Mouse (Mus musculus): ENCODE measurements around the gene Zfp593. TPM values are rescaled to one million over a fixed set of nuclear protein-coding genes. Genes with fewer than 3 reads are reported as not detected.

Zfp593 gene
- 25.1 to 28.5 TPM (median 27.5 TPM) in 4 replicates for total RNA-seq (2023)

DNA sequence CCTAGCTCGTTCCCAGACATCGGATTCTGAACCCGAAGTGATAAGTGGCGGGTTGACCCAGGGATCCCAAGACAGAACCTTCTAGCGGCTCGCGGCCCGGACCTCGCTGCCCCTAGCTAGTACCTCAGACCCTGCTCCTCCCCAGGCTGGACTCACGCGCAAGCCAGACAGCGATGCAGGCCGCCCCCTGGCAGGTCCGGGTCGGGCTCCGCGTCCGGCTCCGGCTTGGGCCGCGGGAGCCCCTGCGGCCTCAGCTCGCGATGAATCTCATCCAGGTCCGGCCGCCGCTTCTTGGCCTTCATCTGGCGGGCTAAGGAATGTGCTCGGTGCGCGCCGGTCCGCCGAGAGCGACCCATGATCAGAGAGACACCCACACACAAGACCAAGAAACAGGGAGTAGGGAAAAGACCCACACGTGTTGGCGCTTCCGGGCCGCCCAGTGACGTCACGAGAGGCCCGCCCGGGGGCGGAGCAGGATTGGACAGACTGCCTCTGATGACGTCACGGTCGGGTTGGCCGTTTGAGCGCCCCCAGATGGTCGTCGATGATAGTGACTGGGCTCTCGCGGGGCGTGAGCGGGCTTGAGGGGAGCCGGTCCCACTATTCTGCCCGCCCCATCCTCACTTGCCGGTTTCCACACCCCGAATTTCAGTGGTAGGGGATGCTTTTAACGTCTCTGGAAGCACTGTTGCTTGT is at the start of gene Zfp593:
Gene Zfp593, minus strand, starts transcription at position 445 of the 696 bp plus-strand sequence.

DNA sequence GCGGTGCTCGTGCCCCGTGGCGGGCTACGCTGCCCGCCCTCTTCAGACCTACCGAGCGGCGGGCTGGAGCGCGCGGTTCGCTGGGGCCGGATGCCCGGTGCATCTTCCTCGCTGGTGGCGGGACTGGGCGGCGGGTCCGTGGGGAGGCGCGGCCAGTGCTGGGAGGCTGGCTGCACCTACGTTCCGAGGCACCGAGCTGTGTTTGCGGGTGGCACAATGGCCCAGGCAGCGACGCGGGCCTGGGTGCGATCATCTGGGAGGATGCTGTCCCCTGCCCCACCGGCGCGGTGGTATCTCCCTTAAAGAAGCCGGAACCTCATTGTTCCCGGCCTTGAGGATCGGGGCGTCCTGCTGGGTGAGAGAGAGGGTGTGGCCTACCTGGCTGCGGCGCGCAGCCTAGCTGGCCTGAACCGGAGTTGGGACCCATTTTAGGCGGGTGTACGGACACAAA is 42.2 kb upstream of the Zfp593 start, which contains the start of gene Pdik1l:
Gene Pdik1l, minus strand, starts transcription at position 321 of the 451 bp plus-strand sequence.

DNA sequence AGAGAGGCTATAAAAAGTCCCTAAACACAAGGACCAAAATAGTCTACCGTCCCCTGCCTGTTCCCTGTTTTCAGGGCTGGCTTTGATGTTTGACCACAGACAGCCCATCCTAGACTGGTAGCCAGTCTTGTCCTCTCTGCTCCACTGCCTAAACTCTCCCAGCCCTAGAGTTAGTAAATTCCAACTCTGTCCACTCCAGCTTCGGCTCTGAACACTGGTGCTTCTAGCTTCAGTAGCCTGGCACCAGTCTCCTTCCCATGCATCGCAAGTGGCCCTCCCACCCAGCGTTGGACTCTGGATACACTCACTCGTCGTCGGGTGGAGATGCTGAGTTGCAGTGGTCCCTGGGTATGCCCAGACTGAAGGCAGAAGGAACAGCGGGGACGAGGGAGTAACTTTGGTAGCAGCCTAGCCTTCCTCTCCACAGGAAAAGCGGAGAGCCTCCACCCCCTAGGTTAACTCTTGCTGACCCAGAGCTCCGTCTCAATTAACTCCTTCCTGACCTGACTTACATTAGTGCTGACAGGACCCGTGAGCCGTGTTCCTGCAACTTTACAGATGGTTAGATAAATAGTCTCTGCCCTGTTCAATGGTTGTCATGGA is 8.4 kb upstream of the Zfp593 start, which contains the start of gene Grrp1:
Gene Grrp1, minus strand, starts transcription at position 385 of the 603 bp plus-strand sequence.

DNA sequence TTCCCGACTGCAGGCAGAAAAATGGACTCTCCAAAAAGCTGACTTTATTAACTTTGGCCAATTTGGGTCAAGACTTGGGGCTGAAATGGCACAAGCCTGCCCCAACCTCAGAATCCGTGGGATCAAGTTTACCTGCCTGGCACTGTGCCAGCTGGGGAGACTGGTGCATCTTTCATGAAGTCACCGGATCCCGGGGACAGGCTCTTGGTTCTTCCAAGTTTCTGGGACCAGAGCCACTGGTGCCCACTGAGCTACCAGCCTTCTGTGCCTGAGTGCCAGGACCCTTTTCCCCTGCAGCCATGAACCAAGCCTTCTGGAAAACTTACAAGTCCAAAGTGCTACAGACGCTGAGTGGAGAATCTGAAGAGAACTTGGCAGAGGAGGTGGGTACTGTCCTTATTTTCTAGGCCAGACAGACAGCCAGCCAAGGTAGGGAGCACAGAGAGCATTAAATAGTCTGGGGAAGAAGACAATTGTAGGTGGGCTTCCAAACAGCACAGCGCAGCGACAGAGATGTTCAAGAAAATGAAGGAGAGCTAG is 1.4 kb upstream of the Zfp593 start, which contains the start of gene Gm30191:
Gene Gm30191, plus strand, starts transcription at position 217 of the 540 bp plus-strand sequence.

DNA sequence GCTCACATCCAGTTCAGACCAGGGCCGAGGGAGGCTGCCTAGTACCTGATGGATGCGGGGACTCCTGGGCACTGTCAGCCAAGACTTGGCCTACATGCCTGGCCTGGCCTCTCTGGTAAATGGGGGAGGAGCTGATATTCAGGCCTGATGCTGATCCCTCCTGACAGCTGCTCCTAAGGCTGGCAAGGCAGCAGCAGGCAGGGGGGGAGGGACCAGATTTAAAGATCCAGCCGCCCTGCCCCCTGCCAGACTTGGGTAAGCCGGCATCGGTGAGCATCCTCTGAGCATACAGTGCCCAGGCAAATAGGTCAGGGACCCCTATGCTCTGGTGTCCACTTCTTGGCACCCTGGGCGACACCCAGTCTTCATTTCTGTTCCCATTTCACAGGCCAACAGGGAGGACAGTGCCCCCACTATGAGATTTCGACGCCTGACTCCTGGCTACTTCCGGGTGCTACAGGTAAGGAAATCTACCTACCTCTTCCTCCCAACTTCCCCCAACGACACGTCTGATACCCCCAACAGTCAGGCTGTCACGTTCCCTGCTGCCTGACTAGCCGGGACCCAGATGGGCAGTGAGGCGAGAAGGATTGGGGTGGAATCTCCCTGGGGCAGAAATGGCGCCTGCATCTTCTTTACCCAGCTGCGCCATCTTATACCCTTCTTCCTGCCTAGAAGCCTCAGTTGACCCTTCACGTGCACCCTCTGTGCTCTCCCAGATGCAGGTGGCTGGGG is 1.7 kb downstream of the Zfp593 start, which contains the start of gene E130218I03Rik:
Gene E130218I03Rik, plus strand, starts transcription at position 147 of the 735 bp plus-strand sequence.

DNA sequence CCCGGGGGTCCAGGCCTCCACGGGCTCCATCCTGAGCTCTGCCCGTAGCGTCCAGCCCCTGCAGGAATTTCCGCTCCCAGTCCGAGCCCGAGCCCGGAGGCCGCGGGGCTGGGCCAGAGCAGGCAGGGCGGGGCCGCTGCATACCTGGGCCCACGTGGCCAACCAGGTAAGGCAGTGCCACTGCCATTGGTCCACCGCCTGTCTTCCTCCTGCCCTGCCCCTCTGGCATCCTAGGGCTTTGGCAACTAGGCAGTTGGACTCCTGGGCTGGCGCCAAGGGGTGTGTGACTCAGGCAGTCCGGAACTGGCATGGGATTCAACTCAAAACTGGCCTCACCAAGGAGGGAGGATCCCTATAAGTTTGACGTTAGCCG is 7.1 kb downstream of the Zfp593 start, which contains the start of gene Cnksr1:
Gene Cnksr1, minus strand, starts transcription at position 121 of the 373 bp plus-strand sequence.

DNA sequence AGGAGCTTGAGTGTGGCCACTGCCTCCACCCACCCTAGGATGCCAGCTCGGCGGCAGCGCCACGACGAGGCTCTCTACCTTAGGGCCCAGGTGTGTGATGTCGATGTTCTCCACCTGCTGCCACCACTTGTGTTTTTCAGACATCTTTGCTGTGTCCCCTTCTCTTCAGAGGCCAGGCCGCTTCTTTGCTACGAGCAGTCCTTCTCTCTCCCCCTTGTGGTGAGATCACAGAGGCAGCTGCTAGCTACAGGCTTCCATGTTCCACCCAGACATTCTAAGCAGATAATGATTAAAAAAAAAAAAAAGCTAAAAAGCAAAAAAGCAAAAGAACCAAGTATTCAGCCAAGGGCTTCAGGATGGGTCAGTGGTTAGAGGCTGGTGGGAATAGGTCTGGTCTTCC is 18.2 kb downstream of the Zfp593 start, which contains the start of gene Catsper4:
Gene Catsper4, minus strand, starts transcription at position 190 of the 400 bp plus-strand sequence.

DNA sequence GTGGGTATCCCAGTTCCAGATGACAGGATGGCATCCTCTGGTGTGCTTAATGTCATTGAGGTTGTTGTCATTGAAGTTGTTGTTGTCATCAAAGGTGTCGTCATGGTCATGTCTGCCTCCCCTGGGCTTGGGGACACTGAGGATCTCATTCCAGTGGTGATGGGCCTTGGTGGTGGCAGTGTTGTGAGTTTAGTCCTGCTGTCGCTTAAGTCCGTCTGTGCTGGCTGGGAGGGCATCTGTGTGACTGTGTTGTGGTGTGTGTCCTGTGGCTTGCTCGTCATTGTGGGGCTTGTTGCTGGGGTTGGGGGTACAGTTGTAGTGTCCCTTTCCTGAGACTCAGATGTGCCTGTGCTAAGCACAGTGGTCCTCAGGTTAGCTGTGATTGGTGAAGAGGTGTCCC is 42.5 kb downstream of the Zfp593 start, which contains the start of gene Gm7534:
Gene Gm7534, minus strand, starts transcription at position 101 of the 400 bp plus-strand sequence.

Other genes starting within 250 kb of the Zfp593 start
- gene Dhdds, start 244.7 kb downstream of the Zfp593 start, total RNA-seq (2023), result 26.2 to 33.2 TPM (median 31.3 TPM) in 4 replicates
- gene Lin28a, start 226.8 kb downstream of the Zfp593 start, total RNA-seq (2023), result not detected in 4 replicates
- not detected in 4 replicates for gene Zfp683, start 191.8 kb downstream of the Zfp593 start, total RNA-seq (2023)
- 8.5 to 12.5 TPM (median 10.6 TPM) in 4 replicates for gene Crybg2, start 184.8 kb downstream of the Zfp593 start, total RNA-seq (2023)
- 1,472 to 1,719 TPM (median 1,551 TPM) in 4 replicates for gene Cd52, start 150.5 kb downstream of the Zfp593 start, total RNA-seq (2023)
- 42.9 to 49.3 TPM (median 46.2 TPM) in 4 replicates for gene Ubxn11, start 143.0 kb downstream of the Zfp593 start, total RNA-seq (2023)
- 609 to 689 TPM (median 657 TPM) in 4 replicates for gene Sh3bgrl3, start 116.8 kb downstream of the Zfp593 start, total RNA-seq (2023)
- gene Cep85, start 58.5 kb downstream of the Zfp593 start, total RNA-seq (2023), result 18.4 to 30.3 TPM (median 22.9 TPM) in 4 replicates
- gene Gm7534, start 42.6 kb downstream of the Zfp593 start, total RNA-seq (2023), result not detected in 4 replicates
- gene Catsper4, start 18.2 kb downstream of the Zfp593 start, total RNA-seq (2023), result not detected in 4 replicates
- 0.69 TPM in 1 of 4 replicates, not detected in the others for gene Cnksr1, start 7.2 kb downstream of the Zfp593 start, total RNA-seq (2023)
- gene E130218I03Rik, start 1.9 kb downstream of the Zfp593 start, total RNA-seq (2023), result not detected in 4 replicates
- gene Gm30191, start 1.3 kb upstream of the Zfp593 start, total RNA-seq (2023), result not detected in 4 replicates
- not detected in 4 replicates for gene Grrp1, start 8.5 kb upstream of the Zfp593 start, total RNA-seq (2023)
- 9.3 to 13.0 TPM (median 11.1 TPM) in 4 replicates for gene Pdik1l, start 42.3 kb upstream of the Zfp593 start, total RNA-seq (2023)
- gene Trim63, start 69.5 kb upstream of the Zfp593 start, total RNA-seq (2023), result not detected in 4 replicates
- gene Slc30a2, start 97.6 kb upstream of the Zfp593 start, total RNA-seq (2023), result not detected in 4 replicates
- 1.5 to 2.0 TPM (median 1.7 TPM) in 4 replicates for gene Extl1, start 138.3 kb upstream of the Zfp593 start, total RNA-seq (2023)
- gene Pafah2, start 150.7 kb upstream of the Zfp593 start, total RNA-seq (2023), result 1.4 to 3.0 TPM (median 2.1 TPM) in 4 replicates
- gene Stmn1, start 222.7 kb upstream of the Zfp593 start, total RNA-seq (2023), result 29.6 to 39.7 TPM (median 33.1 TPM) in 4 replicates